ENCODE assay signal across 8 mouse cellular contexts in genomic region chr2:31239203-31239696, GRCm38 (mm10). TPM values are rescaled to one million over a fixed set of nuclear protein-coding genes. Genes with fewer than 3 reads are reported as not detected.
DNase-seq lines count a peak whose midpoint lies in the region; ATAC-seq lines count a peak whose summit lies in the region.

No protein-coding gene starts in this region.

- no peak overlapping the region for H3K9ac ChIP-seq in kidney, embryonic 14.5 days (ENCODE audit: low read depth, low read length)
- H3K9ac ChIP-seq in embryonic facial prominence, embryonic 15.5 days: no peak overlapping the region
- H3K9ac ChIP-seq in midbrain, embryonic 15.5 days: no peak overlapping the region

- H3K4me1 ChIP-seq in kidney, embryonic 14.5 days (ENCODE audit: control insufficient read depth, insufficient read depth, low read length): peaks cover 5% of the 10 kb centered on the region; the same call in 1 of the 2 replicates
- H3K4me1 ChIP-seq in embryonic facial prominence, embryonic 15.5 days: peaks cover 20% of the 10 kb centered on the region
- no peaks in the 10 kb centered on the region; the same call in 1 of the 2 replicates for H3K4me1 ChIP-seq in midbrain, embryonic 15.5 days

- H3K27ac ChIP-seq in kidney, embryonic 14.5 days (ENCODE audit: low read depth, low read length): no peak overlapping the region
- H3K27ac ChIP-seq in embryonic facial prominence, embryonic 15.5 days (replicated peaks): no peak overlapping the region
- no peak overlapping the region for H3K27ac ChIP-seq in midbrain, embryonic 15.5 days

- H3K9me3 ChIP-seq in kidney, embryonic 14.5 days (ENCODE audit: control insufficient read depth, low read length): no peaks in the 10 kb centered on the region
- no peaks in the 10 kb centered on the region for H3K9me3 ChIP-seq in embryonic facial prominence, embryonic 15.5 days (replicated peaks)
- H3K9me3 ChIP-seq in midbrain, embryonic 15.5 days: no peaks in the 10 kb centered on the region

- ATAC-seq in kidney, embryonic 14.5 days (ENCODE audit: low FRiP score, low TSS enrichment): no peak
- ATAC-seq in embryonic facial prominence, embryonic 15.5 days (ENCODE audit: insufficient number of reproducible peaks, low FRiP score, low TSS enrichment, low read depth): no peak
- peak; percentile 63; the same call in 1 of the 2 replicates for ATAC-seq in midbrain, embryonic 15.5 days (replicated peaks)

- no peaks in the 10 kb centered on the region for H3K36me3 ChIP-seq in kidney, embryonic 14.5 days (ENCODE audit: control insufficient read depth, insufficient read depth, low read length)
- no peaks in the 10 kb centered on the region for H3K36me3 ChIP-seq in embryonic facial prominence, embryonic 15.5 days
- H3K36me3 ChIP-seq in midbrain, embryonic 15.5 days (replicated peaks): no peaks in the 10 kb centered on the region

- no peaks in the 10 kb centered on the region for H3K27me3 ChIP-seq in kidney, embryonic 14.5 days (ENCODE audit: control insufficient read depth, insufficient read depth, low read length)
- no peaks in the 10 kb centered on the region for H3K27me3 ChIP-seq in embryonic facial prominence, embryonic 15.5 days
- H3K27me3 ChIP-seq in midbrain, embryonic 15.5 days (replicated peaks): no peaks in the 10 kb centered on the region; the same call in 1 of the 2 replicates

- H3K4me2 ChIP-seq in kidney, embryonic 14.5 days (replicated peaks; ENCODE audit: low read depth, low read length): peak overlapping the region; percentile 35; the same call in 1 of the 2 replicates
- peak overlapping the region; percentile 28 for H3K4me2 ChIP-seq in embryonic facial prominence, embryonic 15.5 days (replicated peaks)
- H3K4me2 ChIP-seq in midbrain, embryonic 15.5 days: peak overlapping the region; percentile 34

- DNase-seq in kidney, adult 18-20 months: no peak
- DNase-seq in ZHBTc4 (ENCODE audit: low read depth, low spot score): peak; percentile 96
- peak; percentile 34 to 66 for DNase-seq in kidney, postnatal 36 days
- DNase-seq in c-Kit-positive CD71-positive TER-119-positive erythroid progenitor cells, embryonic 14.5 days (ENCODE audit: low spot score): no peak
- DNase-seq in urinary bladder, postnatal 4 days (ENCODE audit: low spot score in 2 of 2): no peak

- WGBS in kidney, embryonic 14.5 days: 36% methylated on average over 23 of the region's 23 CpGs
- 42% methylated on average over 23 of the region's 23 CpGs for WGBS in embryonic facial prominence, embryonic 15.5 days
- WGBS in midbrain, embryonic 15.5 days: 41% methylated on average over 23 of the region's 23 CpGs

- 0 out of 2 replicates have a peak overlapping the region, but pooled peaks have one; percentile 11 for H3K4me3 ChIP-seq in kidney, embryonic 14.5 days (ENCODE audit: low read length)
- H3K4me3 ChIP-seq in embryonic facial prominence, embryonic 15.5 days (replicated peaks): 0 out of 2 replicates have a peak overlapping the region, but pooled peaks have one; percentile 9
- H3K4me3 ChIP-seq in midbrain, embryonic 15.5 days: peak overlapping the region; percentile 7; the same call in 1 of the 2 replicates

RNA-seq across cellular contexts. Expression of gene Ncs1, which starts 6.4 kb away (rescaled TPM):
- polyA plus RNA-seq in kidney, embryonic 14.5 days (2014; fragmentation: Nextera tagmentation; extraction: Ambion mirVana): 34.5 and 57.0 TPM in 2 replicates
- polyA plus RNA-seq in embryonic facial prominence, embryonic 15.5 days (2015; fragmentation: Nextera tagmentation; extraction: Ambion mirVana): 39.5 and 40.3 TPM in 2 replicates
- 172 and 183 TPM in 2 replicates for polyA plus RNA-seq in midbrain, embryonic 15.5 days (2015; fragmentation: Nextera tagmentation; extraction: Ambion mirVana)

Comparison
In these comparisons a context has a peak if more than half of its experiments do, and no peak if none do; other contexts are left out.
1. DNase-seq: peak in ZHBTc4 (single experiment) and kidney, postnatal 36 days (2 of 2); none in kidney, adult 18-20 months (single experiment), c-Kit-positive CD71-positive TER-119-positive erythroid progenitor cells, embryonic 14.5 days (single experiment) and urinary bladder, postnatal 4 days (0 of 2).
2. Peak in every context shown above with its lines, with median percentiles within 50 percentile points of each other: H3K4me2 ChIP-seq and H3K4me3 ChIP-seq.